Mouse (Mus musculus) A20 (cell line): ENCODE measurements around the gene Cox6a1.
A peak's percentile ranks its signal among the peaks of the same experiment; 100 is the strongest.

ENCODE experiments used
- DNase-seq: peaks from one replicate; pipeline ENCODE4 v3.0.0-alpha.2; 2011; ENCODE audit warnings: low read depth, low spot score

The Cox6a1 gene

GRCm38 (mm10) chr5:115300792-115301614 lies 47.8 kb downstream of the Cox6a1 start, which contains the start of gene Dynll1:
Gene Dynll1 (minus strand): TSS chr5:115300999.
- peak; percentile 99 for DNase-seq

- DNase-seq, result peak; percentile 46
Observed at GRCm38 (mm10) chr5:115300035-115300744, 48.6 kb downstream of the Cox6a1 start.

DNA sequence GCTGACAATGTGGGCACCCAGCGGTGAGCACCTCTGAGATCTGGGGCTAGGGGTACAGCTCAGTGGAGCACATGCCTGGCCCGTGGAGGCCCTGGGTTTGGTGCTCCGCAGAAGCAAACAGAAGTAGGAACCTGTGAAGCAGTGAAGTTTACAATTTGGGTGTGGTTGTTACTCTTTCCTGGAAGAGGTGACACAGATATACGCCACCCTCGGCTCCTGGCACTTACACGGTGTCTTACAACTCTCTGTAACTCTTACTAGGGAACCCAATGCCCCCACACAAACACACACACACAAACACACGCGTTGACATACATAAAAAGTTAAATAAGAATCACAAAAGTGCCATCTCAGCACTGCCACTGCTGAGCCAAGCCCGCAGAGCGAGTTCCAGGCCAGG lies 52.4 kb downstream of the Cox6a1 start:
- DNase-seq, result no peak
